Mouse (Mus musculus) cerebellum, postnatal 4 days (tissue): ENCODE measurements at regions not wholly inside any gene's neighbourhood (a gene's known extent, or its start where the extent isn't known, plus 50 kb on each side); places are given as distances from the start of the nearest gene placed in this dataset.

ENCODE experiments used
- DNase-seq, 2 experiments: peaks; one replicate each; pipeline ENCODE4 v3.0.0; 2022; ENCODE audit warnings: low spot score in 2 of 2, mixed read lengths in 1 of 2

DNA sequence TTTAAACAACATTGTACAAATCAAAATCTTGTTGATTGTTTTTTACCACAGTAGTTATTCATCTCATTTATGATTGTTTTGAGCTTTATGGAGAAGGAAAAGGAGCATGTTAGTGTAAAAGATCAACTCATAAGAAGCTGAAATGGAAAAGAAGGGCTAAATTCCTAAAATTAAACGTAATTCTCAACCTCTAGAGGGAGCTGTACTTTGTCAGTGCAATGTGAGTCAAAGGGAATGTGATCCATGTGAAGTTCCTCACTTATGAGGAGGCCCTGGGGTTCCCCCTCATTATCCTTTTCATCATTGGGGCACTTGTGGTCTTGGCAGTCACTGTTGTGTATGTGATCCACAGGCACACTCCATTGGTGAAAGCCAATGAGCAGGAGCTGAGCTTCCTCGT is 54.0 kb upstream of the Vmn2r7 start:
- no peak for DNase-seq

DNA sequence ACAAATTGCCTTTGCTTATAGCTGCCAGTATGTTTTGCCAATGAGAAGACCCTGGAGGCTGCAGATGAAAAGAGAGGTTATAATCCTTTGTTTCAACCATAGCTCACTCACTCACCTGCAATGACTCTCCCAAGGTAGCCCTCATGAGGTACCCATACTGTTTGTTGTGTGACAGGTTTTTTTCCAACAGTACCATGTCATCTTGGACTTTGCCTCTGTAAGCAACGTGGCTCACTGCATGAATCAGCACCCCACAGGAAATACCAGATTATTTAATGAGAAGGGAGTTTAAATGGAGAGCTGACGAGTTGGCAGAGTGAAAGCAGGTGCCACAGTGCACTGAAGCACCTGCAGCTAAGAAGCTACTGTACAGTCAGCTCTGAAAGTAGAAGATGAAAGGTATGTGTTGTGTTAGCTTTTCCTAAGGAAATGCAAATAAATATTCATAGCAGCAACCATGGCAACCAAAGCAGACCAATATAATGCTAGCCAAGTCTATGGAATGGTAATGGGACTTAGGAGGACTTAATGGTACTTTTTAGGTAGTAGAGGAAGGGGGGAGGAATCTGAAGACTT is 56.8 kb upstream of the Vmn2r7 start:
- no peak for DNase-seq

DNA sequence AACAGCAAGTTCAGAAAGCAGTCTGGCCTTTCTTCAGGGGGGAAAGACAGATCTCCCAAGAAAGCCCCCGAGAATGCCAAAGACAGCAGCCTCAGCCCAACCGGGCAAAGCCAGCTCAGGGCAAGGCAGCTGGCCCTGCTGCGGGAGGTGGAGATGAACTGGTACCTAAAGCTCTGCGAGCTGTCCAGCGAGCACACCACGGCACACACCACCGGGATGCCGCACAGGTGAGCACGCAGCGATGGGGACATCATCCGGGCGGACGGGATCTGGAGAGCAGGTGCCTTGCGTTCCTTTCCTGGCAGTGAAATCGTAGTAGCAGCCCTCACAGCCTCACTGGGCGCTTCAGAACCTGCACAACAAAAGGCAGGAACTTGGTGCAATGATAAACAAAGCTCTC is 104.7 kb upstream of the Vmn2r7 start:
- peak in 1 of 2 experiments; percentile 4 for DNase-seq

DNA sequence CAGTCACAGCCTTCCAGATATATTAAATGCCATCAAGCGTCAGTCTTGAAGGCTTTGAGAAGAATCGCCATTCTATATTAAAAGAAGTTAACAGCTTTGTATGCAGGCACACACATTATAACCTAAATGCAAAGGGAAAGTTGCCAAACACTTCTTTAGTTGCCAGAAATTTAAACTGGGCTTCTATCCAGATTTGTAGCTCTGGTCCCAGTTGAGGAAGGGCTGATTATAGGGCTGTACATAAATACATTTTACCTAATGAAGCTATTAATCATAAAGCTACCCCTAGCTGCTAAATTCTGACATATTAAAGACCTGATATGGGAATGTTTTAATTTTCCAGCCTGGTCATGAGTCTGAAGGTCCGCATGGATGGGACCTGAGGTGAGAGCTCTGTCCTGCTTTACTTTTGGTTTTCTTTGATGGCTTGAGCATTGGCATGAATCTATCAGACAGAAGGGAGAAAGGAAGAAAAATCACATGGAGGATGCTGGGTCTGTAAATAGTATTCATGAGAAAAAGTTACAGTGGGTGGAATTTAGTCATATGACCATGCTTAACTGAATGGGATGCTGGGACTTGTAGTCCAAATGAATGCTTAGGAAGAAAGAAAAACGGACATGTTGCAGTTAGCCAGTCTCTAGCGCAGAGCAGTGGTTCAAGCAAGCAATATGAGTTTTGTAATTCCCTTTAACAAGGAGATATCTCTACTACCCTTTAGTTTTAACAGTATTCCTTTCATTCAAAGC is 120.3 kb upstream of the Vmn2r7 start:
- DNase-seq: no peak

DNA sequence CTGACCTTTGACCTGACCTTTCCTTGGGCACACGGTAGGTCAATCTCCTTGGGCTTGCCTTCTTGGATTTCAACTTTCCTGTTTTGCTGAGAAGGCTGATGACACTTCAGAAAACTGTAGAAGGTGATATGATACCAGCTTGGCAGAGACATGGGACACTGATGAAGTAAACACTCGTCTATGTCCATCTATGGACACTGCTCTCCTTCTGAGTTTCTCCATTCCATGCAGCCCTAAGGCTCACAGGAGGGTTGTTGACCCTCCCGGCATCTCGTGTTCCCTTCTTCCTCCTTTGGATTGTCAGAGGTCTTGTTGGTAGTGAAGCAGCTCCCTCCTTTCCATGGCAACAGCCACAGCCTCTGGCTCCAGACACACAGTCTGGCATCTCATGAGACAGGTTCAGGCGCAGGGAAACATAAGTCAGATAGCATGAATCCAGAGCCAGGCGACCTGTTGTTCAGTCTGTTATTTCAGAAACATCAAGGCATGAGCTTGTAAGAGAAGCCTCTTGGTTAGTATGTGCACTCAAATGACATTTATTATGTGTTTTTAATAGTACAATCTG is 120.9 kb upstream of the Vmn2r7 start:
- no peak for DNase-seq

DNA sequence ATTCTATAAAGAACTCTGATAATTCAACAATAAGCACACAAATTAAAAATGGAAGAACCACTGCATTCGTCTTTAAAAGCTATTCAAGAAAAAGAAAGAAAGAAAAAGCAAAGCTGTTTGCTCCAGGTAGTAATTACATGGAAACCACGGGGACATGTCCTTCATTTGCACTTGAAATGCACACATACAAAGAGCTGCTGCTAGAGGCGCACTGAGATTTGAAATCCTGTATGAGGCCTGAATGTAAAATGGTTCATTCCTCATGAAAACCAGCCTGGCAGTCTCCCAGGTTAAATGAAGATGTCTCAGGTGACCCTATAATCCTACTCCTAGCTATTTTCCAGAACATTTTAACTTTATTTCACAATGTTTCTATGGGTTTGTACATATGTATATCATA is 123.7 kb upstream of the Vmn2r7 start:
- DNase-seq: no peak

DNA sequence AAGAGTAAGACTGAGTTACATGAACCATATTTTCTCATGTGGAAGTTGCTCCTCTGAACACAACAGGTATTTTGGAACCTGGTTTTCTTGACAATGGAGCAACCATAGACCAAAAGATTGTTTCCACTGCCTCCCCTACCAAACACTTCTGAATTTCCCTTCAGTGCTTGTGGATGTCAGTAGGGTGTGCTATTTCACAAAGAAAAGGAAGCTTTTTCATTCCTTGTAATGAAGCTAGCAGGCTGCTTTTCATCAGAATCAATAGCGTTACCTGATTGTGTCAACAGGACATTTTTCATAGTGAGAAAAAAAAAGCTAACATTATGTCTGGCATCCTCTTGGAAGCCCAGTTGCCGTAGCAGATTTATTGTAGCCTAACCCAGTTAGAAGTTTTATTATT is 124.8 kb upstream of the Kcnab1 start:
- DNase-seq: no peak

DNA sequence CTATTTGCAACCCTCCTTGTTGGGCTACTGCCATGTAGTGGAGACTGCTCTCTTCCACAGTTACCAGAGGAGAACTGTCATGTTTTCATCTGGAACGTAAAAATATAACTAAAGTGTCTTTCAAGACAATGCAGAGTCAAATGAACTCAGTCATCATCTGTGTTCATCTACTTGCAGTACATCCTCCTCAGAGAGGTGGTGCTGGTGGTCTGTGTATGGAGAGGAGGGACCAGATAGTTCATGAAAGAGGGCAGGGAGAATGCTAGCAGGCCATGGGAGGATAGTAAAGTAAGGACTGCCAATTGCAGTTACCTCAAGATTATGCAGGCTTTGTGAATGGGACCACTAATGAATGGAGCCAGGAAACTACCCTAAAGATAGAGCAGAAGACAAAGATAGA is 121.5 kb upstream of the Kcnab1 start:
- DNase-seq: peak in 1 of 2 experiments; percentile 18

DNA sequence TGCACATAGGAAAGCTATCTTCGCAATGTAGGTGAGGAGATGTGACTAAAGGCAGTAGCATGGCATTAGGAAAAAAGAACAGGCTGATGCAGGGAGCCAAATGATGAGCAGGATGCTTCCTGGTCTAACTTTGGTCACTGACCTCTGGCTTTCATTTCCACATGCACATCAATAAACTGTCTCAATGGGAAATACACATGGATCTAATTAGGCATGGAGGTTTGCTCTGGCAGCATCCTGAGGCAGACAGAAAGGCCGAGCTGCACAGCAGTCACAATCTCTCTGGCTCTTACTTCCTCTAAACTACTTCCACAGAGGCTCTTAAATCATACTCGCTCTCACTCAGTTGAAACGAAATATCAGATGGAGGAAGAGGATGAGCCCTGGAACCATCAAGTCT is 112.7 kb upstream of the Kcnab1 start:
- no peak for DNase-seq

DNA sequence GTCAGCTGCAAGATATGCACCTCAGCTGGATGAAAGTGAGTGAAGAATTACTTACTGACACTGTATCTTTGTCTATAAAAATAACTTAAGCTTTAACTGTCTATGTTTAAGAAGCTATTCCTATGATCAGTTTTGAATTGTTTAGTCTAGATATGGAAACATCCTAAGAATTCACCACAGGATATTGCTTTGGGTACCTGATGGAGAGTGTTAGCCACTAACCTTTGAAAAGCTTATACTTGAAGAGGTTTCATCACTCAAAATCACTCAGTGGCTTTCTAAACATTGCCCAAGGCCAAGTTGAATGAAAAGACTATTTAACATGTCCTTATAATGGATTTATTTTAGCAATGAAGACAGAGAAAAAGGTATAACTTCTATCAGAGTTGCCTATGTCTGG is 111.6 kb upstream of the Kcnab1 start:
- no peak for DNase-seq

DNA sequence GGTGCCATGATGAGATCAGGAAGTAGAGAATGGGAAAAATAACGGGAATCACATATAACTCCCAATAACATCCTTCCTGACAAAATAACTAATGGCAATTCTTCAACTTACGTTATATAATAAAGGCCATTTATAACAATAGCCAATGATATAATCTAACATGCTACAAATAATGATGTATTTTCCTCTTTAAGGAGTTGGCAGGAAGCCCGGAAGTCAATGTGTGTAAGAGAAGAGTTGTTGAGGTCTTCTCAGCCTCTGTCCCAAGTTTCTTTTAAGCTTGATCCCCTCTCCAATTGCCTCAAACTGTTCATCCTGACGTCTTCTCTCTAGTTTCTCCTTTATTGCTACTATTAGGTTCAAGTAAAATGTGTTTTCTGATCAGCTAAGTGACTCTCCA is 108.1 kb upstream of the Kcnab1 start:
- no peak for DNase-seq

DNA sequence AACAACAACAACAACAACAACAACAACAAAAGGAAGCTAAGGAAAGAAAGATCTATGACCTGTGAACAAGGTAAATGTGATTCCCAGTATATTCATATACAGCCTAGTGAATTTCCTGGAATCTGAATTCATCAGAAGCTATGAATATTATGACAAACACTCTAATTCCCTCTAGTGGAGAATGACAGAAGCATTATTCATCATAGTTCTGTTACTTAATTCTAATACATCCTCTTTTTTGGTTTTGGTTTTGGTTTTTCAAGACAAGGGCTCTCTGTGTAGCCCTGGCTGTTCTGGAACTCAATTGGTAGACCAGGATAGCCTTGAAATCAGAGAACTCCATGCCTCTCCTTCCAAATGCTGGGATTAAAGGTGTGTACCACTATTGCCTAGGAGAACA is 106.6 kb upstream of the Kcnab1 start:
- DNase-seq: no peak

DNA sequence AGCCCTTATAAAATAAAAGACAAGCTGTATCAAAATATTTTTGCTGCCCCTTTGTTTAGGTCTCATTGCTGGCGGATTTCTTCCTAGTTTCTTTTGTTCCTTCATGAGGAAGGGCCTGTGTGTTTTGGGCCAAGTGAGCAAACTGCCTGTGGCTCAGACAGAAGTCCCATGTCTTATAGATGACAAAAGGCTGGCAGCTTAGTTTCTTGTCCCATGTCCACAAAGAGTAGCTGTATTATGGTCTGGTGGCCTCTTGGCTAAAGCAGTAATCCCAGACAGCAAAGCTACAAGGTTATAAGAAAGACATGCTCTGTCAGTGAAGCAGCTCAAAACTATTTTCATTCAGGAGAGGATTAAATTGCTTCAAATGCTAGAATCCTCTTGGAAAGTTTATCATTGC is 103.1 kb upstream of the Kcnab1 start:
- DNase-seq: no peak

DNA sequence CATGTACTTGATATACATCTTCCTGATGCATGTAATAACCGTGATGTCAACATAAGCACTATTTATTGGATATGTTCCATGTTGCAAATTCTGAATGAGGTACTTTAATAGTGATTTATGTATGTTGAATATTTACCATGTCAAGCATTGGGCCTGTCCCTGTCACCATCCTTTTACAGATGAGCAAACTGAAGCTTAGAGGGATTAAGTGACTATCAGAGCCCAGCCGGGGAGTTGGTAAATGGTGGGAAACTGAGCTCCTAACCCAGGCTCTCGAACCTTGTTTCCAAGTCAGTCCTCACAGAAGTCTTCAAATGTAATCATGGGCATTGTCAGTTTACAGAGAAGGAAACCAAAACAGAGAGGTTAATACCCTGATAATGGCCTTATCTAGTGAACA is 102.6 kb upstream of the Kcnab1 start:
- no peak for DNase-seq

DNA sequence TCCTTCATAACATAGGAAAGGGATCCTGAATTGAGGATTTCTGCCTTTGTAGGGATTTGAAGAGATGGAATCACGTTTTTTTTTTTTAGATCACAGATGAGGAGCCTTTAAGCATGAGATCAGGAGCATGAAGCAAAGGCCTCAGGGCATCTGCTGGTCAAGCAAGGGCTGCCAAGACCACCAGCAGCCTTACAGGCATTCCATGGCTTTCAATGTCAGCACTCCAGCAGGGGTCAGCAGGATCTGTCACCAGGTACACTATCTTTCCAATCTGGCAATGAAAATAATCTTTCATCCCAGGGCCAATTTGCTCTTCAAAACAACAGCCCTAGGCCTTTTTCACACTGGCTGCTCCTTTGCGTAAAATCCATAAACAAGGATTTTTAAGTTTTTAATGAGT is 85.3 kb upstream of the Kcnab1 start:
- peak in 1 of 2 experiments; percentile 4 for DNase-seq

DNA sequence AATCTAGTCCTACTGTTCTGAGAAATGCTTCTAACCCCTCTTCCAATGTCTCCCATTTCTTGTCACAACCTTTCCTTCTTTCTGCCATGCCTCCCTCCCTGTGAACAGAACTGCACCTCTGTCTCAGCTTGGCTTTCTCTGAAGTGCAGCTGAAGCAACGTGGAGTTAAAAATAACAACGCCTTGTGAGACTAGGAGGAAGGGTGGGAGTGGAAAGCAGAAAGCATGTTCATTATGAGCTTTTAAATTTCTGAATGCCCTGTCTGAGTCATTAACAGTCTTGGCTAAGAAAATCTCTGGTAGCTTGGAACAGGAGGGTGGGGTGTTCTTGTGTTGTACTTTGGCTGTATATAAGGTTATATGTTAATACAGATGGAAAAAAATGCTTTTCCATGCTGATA is 71.6 kb upstream of the Kcnab1 start:
- no peak for DNase-seq

DNA sequence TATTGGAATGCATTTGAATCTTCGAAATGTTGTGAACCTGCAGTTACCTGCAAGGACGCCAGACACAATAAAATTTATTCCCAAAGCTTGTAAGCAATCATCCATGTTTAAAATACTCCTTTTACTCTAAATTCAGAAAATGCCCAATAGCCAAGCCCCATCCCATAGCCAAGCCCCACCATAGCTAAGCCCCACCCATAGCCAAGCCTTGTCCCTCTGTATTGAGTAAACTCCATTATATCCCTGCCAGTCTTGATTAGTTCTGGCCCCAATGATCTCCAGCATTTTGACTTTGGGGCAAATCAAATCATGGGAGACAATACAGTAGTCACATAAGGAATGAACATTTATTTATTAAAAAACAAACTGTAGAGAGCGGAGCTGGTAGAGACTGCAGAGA is 61.3 kb upstream of the Kcnab1 start:
- no peak for DNase-seq

DNA sequence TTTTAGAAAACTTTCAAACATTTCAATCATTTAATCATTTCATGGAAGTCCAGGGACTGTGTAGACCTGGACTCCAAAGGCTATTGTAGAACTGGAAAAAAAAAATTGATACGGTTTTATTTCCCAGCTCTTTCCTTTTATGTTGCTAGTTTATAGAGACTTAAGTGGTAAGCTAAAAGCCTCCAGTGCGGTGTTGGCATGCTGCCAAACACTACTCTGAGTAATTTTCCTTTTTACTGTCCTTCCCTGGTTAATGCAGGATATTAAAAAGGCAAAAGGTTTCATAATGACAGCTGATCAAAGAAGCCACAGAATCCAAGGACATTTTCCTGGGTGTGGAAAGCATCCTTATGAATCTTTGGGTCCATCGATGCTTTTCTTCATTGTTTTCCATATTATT is 53.8 kb upstream of the Kcnab1 start:
- DNase-seq: no peak
